Comparison of ENCODE assay signal across 18 mouse cellular contexts in genomic region chr19:6666187-6666722, GRCm38 (mm10).
"Had no signal": no experiment of that assay in that cellular context is flagged by ENCODE, and none has a peak within 500 bp of the region (broad histone marks: within the 10 kb centered on the region; RNA-seq: fewer than 3 reads in every experiment).

No protein-coding gene starts in this region.

- H3K4me1 ChIP-seq: lung, embryonic 15.5 days; midbrain, embryonic 12.5 days; neural tube, embryonic 13.5 days had no signal

- DNase-seq: liver, postnatal 0 days; lung, adult 2 months; lung, postnatal 14 days; lung, postnatal 36 days; midbrain, embryonic 14.5 days; right cerebral cortex, postnatal 14 days; thymus, adult 18-20 months; thymus, postnatal 14 days; thymus, postnatal 4 days had no signal

- H3K9me3 ChIP-seq: liver, embryonic 15.5 days; lung, embryonic 15.5 days; megakaryocyte, embryonic 14.5 days; midbrain, embryonic 10.5 days; midbrain, embryonic 12.5 days; neural tube, embryonic 13.5 days had no signal

- ATAC-seq: liver, postnatal 0 days; lung, postnatal 0 days; midbrain, embryonic 16.5 days had no signal

- H3K9ac ChIP-seq: liver, embryonic 15.5 days; liver, postnatal 0 days; lung, embryonic 15.5 days; midbrain, embryonic 12.5 days; neural tube, embryonic 13.5 days had no signal

- H3K36me3 ChIP-seq: liver, embryonic 15.5 days; lung, embryonic 15.5 days; midbrain, embryonic 10.5 days; midbrain, embryonic 12.5 days; neural tube, embryonic 13.5 days had no signal

- H3K27me3 ChIP-seq: liver, embryonic 15.5 days; lung, embryonic 15.5 days; neural tube, embryonic 13.5 days had no signal

- H3K4me2 ChIP-seq: liver, embryonic 15.5 days; lung, embryonic 15.5 days; midbrain, embryonic 12.5 days; neural tube, embryonic 13.5 days had no signal

- H3K27ac ChIP-seq: lung, embryonic 15.5 days; midbrain, embryonic 10.5 days; midbrain, embryonic 12.5 days; neural tube, embryonic 13.5 days had no signal

- H3K4me3 ChIP-seq: liver, embryonic 15.5 days; lung, embryonic 15.5 days; megakaryocyte, embryonic 14.5 days; midbrain, embryonic 10.5 days; midbrain, embryonic 12.5 days; myocyte; neural tube, embryonic 13.5 days had no signal
